Mouse (Mus musculus): ENCODE measurements around the gene Jph4. TPM values are rescaled to one million over a fixed set of nuclear protein-coding genes. Genes with fewer than 3 reads are reported as not detected.
A peak's percentile ranks its signal among the peaks of the same experiment; 100 is the strongest.

Gene Jph4
- polyA plus RNA-seq, 1 experiment = 3.6 TPM

DNA sequence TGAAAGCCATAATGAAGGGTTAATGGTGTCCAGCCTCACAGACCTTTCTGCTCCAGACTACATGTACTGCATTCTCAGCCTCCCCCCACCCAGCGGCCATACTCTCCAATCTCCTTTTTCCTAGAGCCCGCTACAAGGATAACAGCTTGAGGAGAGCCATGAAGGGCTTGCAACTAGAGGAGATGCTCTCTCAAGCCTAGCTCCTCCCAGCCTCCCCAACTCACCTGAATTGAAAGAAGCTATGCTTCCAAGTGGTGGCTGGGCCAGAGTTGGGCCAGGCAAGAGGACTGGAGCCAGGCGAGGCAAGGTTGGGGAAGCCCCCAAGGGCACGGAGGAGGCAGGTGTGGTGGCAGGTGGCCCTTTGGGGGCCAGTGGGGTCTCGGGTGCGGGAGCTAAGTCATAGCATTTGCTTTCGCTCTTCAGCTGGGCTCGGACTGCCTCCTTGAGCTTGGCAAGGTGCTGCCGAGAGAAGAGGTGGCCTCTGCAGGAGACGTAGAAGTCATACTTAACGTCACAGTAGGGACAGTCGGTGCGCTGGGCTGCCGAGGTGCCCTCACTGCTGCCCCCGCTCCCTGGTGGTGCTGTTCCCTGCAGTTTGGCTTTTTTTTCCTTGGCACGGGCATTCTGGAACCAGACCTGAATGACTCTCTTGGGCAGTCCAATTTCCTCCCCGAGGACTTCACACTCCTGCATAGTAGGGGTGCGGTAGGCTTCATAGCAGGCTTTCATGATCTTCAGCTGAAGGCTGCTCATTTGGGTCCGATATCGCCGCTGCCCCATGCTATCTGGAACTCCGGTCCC lies 53.0 kb downstream of the Jph4 start:
- peaks cover 11% of the 10 kb centered on the region for H3K36me3 ChIP-seq (ENCODE audit: control insufficient read depth, insufficient read depth, low read length, poor library complexity, severe bottlenecking)
- H3K9me3 ChIP-seq (replicated peaks; ENCODE audit: control insufficient read depth, insufficient read depth, low read length, poor library complexity, severe bottlenecking) = no peaks in the 10 kb centered on the region
- no peaks in the 10 kb centered on the region for H3K27me3 ChIP-seq (ENCODE audit: control insufficient read depth, insufficient read depth, low read length, poor library complexity, severe bottlenecking)
- H3K4me1 ChIP-seq (ENCODE audit: control insufficient read depth, insufficient read depth, low read length) = peaks cover 4% of the 10 kb centered on the region
- no peak overlapping the region for H3K27ac ChIP-seq (ENCODE audit: insufficient read depth, low read length)
- peak overlapping the region; percentile 12 for H3K9ac ChIP-seq (ENCODE audit: low read depth, poor library complexity, severe bottlenecking)
- no peak for TF ChIP-seq POLR2A (IDR thresholded peaks at IDR 0.05; ENCODE audit: insufficient read depth, low read length)
- TF ChIP-seq EP300 (IDR thresholded peaks at IDR 0.05; ENCODE audit: insufficient read depth, low read depth, low read length) = no peak
- no peak for TF ChIP-seq CTCF (IDR thresholded peaks at IDR 0.05; ENCODE audit: low read depth, low read length)
- H3K4me3 ChIP-seq (ENCODE audit: low read depth, low read length) = no peak overlapping the region

GRCm38 (mm10) chr14:55063117-55063516 lies 53.6 kb downstream of the Jph4 start:
- H3K9me3 ChIP-seq (replicated peaks; ENCODE audit: control insufficient read depth, insufficient read depth, low read length, poor library complexity, severe bottlenecking) = no peaks in the 10 kb centered on the region
- TF ChIP-seq CTCF (IDR thresholded peaks at IDR 0.05; ENCODE audit: low read depth, low read length) (no peak), EP300 (IDR thresholded peaks at IDR 0.05; ENCODE audit: insufficient read depth, low read depth, low read length) (no peak), POLR2A (IDR thresholded peaks at IDR 0.05; ENCODE audit: insufficient read depth, low read length) (no peak)
- no peak overlapping the region for H3K27ac ChIP-seq (ENCODE audit: insufficient read depth, low read length)
- peaks cover 9% of the 10 kb centered on the region for H3K36me3 ChIP-seq (ENCODE audit: control insufficient read depth, insufficient read depth, low read length, poor library complexity, severe bottlenecking)
- no peaks in the 10 kb centered on the region for H3K27me3 ChIP-seq (ENCODE audit: control insufficient read depth, insufficient read depth, low read length, poor library complexity, severe bottlenecking)
- no peak overlapping the region for H3K4me3 ChIP-seq (ENCODE audit: low read depth, low read length)
- no peak overlapping the region for H3K9ac ChIP-seq (ENCODE audit: low read depth, poor library complexity, severe bottlenecking)
- peaks cover 4% of the 10 kb centered on the region for H3K4me1 ChIP-seq (ENCODE audit: control insufficient read depth, insufficient read depth, low read length)

GRCm38 (mm10) chr14:55062626-55063025 lies 54.1 kb downstream of the Jph4 start:
- no peak overlapping the region for H3K9ac ChIP-seq (ENCODE audit: low read depth, poor library complexity, severe bottlenecking)
- no peaks in the 10 kb centered on the region for H3K9me3 ChIP-seq (replicated peaks; ENCODE audit: control insufficient read depth, insufficient read depth, low read length, poor library complexity, severe bottlenecking)
- TF ChIP-seq POLR2A (IDR thresholded peaks at IDR 0.05; ENCODE audit: insufficient read depth, low read length) (no peak), EP300 (IDR thresholded peaks at IDR 0.05; ENCODE audit: insufficient read depth, low read depth, low read length) (no peak), CTCF (IDR thresholded peaks at IDR 0.05; ENCODE audit: low read depth, low read length) (no peak)
- H3K27ac ChIP-seq (ENCODE audit: insufficient read depth, low read length) = no peak overlapping the region
- H3K4me1 ChIP-seq (ENCODE audit: control insufficient read depth, insufficient read depth, low read length) = peaks cover 4% of the 10 kb centered on the region
- no peak overlapping the region for H3K4me3 ChIP-seq (ENCODE audit: low read depth, low read length)
- H3K36me3 ChIP-seq (ENCODE audit: control insufficient read depth, insufficient read depth, low read length, poor library complexity, severe bottlenecking) = peaks cover 9% of the 10 kb centered on the region
- no peaks in the 10 kb centered on the region for H3K27me3 ChIP-seq (ENCODE audit: control insufficient read depth, insufficient read depth, low read length, poor library complexity, severe bottlenecking)

DNA sequence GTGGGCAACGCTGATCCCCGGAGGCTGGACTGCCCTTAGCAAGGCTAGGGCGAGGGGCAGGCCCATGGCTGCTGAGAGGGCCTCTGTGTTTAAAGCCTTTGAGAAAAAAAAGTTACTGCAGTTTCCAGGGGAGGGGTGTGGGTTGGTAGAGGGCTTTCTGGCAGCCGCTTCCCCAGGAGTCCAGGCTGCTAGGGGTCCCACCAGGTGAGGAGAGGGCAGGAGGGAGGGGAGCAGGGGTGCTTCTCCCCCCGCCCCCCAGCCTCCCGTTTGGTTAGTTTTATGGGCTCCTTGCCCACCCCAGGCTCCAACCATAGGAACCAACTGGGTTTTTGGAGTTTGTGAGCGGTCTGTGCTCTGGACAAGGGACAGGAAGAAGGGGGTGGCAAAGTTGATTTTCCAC lies 54.9 kb downstream of the Jph4 start:
- no peaks in the 10 kb centered on the region for H3K9me3 ChIP-seq (replicated peaks; ENCODE audit: control insufficient read depth, insufficient read depth, low read length, poor library complexity, severe bottlenecking)
- peaks cover 8% of the 10 kb centered on the region for H3K36me3 ChIP-seq (ENCODE audit: control insufficient read depth, insufficient read depth, low read length, poor library complexity, severe bottlenecking)
- TF ChIP-seq CTCF (IDR thresholded peaks at IDR 0.05; ENCODE audit: low read depth, low read length) = no peak
- no peak for TF ChIP-seq POLR2A (IDR thresholded peaks at IDR 0.05; ENCODE audit: insufficient read depth, low read length)
- no peak for TF ChIP-seq EP300 (IDR thresholded peaks at IDR 0.05; ENCODE audit: insufficient read depth, low read depth, low read length)
- no peaks in the 10 kb centered on the region for H3K27me3 ChIP-seq (ENCODE audit: control insufficient read depth, insufficient read depth, low read length, poor library complexity, severe bottlenecking)
- H3K27ac ChIP-seq (ENCODE audit: insufficient read depth, low read length) = no peak overlapping the region
- no peak overlapping the region for H3K4me3 ChIP-seq (ENCODE audit: low read depth, low read length)
- no peak overlapping the region for H3K9ac ChIP-seq (ENCODE audit: low read depth, poor library complexity, severe bottlenecking)
- peaks cover 4% of the 10 kb centered on the region for H3K4me1 ChIP-seq (ENCODE audit: control insufficient read depth, insufficient read depth, low read length)

- Histone ChIP-seq H3K36me3 (ENCODE audit: control insufficient read depth, insufficient read depth, low read length, poor library complexity, severe bottlenecking) (no peaks in the 10 kb centered on the region; the same call in 1 of the 2 replicates), H3K9ac (ENCODE audit: low read depth, poor library complexity, severe bottlenecking) (no peak overlapping the region), H3K4me3 (ENCODE audit: low read depth, low read length) (no peak overlapping the region), H3K4me1 (ENCODE audit: control insufficient read depth, insufficient read depth, low read length) (peaks cover 4% of the 10 kb centered on the region), H3K27ac (ENCODE audit: insufficient read depth, low read length) (0 out of 2 replicates have a peak overlapping the region, but pooled peaks have one; percentile 2), H3K9me3 (replicated peaks; ENCODE audit: control insufficient read depth, insufficient read depth, low read length, poor library complexity, severe bottlenecking) (no peaks in the 10 kb centered on the region), H3K27me3 (ENCODE audit: control insufficient read depth, insufficient read depth, low read length, poor library complexity, severe bottlenecking) (no peaks in the 10 kb centered on the region)
- TF ChIP-seq CTCF (IDR thresholded peaks at IDR 0.05; ENCODE audit: low read depth, low read length) (no peak), EP300 (IDR thresholded peaks at IDR 0.05; ENCODE audit: insufficient read depth, low read depth, low read length) (no peak), POLR2A (IDR thresholded peaks at IDR 0.05; ENCODE audit: insufficient read depth, low read length) (no peak)
These were observed 56.8 kb downstream of the Jph4 start for GRCm38 (mm10) chr14:55059931-55060330.

DNA sequence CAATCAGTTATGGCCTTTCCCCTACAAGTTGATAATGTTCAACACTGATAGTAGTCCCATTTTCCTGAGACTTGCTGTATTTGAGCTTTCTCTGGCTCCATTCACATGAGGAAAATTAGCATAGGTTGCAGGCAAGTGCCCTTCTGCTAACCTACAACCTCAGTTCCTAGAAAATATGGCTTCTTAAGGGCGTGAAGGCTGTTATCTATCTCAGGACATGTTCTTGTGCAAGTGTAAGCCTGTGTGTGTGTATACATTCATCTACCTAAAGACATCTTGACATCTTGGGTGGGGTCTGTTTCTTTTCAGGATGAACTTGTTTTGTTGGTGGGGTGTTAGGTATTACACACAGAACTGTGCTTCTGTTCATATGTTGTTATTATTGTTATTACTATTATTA lies 57.7 kb downstream of the Jph4 start:
- TF ChIP-seq POLR2A (IDR thresholded peaks at IDR 0.05; ENCODE audit: insufficient read depth, low read length) = no peak
- Histone ChIP-seq H3K27ac (ENCODE audit: insufficient read depth, low read length) (no peak overlapping the region), H3K4me1 (ENCODE audit: control insufficient read depth, insufficient read depth, low read length) (peaks cover 4% of the 10 kb centered on the region), H3K36me3 (ENCODE audit: control insufficient read depth, insufficient read depth, low read length, poor library complexity, severe bottlenecking) (no peaks in the 10 kb centered on the region; the same call in 1 of the 2 replicates), H3K27me3 (ENCODE audit: control insufficient read depth, insufficient read depth, low read length, poor library complexity, severe bottlenecking) (no peaks in the 10 kb centered on the region), H3K9me3 (replicated peaks; ENCODE audit: control insufficient read depth, insufficient read depth, low read length, poor library complexity, severe bottlenecking) (no peaks in the 10 kb centered on the region), H3K4me3 (ENCODE audit: low read depth, low read length) (no peak overlapping the region), H3K9ac (ENCODE audit: low read depth, poor library complexity, severe bottlenecking) (no peak overlapping the region)

Other genes with a start within 250 kb of the Jph4 start
- 12.1 and 16.8 TPM in 2 replicates for gene Homez, start 246.0 kb downstream of the Jph4 start, polyA plus RNA-seq (2011; ENCODE audit: insufficient read depth, insufficient read length, low read depth, missing spikeins)
- gene Ppp1r3e, start 239.4 kb downstream of the Jph4 start, polyA plus RNA-seq (2011; ENCODE audit: insufficient read depth, insufficient read length, low read depth, missing spikeins) = 4.2 and 6.3 TPM in 2 replicates
- 25.0 and 26.8 TPM in 2 replicates for gene Bcl2l2, start 233.6 kb downstream of the Jph4 start, polyA plus RNA-seq (2011; ENCODE audit: insufficient read depth, insufficient read length, low read depth, missing spikeins)
- not detected in 2 replicates for gene Gm20521, start 233.5 kb downstream of the Jph4 start, polyA plus RNA-seq (2011; ENCODE audit: insufficient read depth, insufficient read length, low read depth, missing spikeins)
- gene Pabpn1, start 224.4 kb downstream of the Jph4 start, polyA plus RNA-seq (2011; ENCODE audit: insufficient read depth, insufficient read length, low read depth, missing spikeins) = 317 and 318 TPM in 2 replicates
- gene Slc22a17, start 203.8 kb downstream of the Jph4 start, polyA plus RNA-seq (2011; ENCODE audit: insufficient read depth, insufficient read length, low read depth, missing spikeins) = 25.9 and 29.0 TPM in 2 replicates
- 48.3 and 55.8 TPM in 2 replicates for gene Efs, start 190.8 kb downstream of the Jph4 start, polyA plus RNA-seq (2011; ENCODE audit: insufficient read depth, insufficient read length, low read depth, missing spikeins)
- gene Il25, start 184.2 kb downstream of the Jph4 start, polyA plus RNA-seq (2011; ENCODE audit: insufficient read depth, insufficient read length, low read depth, missing spikeins) = 1.5 TPM in 1 of 2 replicates, not detected in the other
- gene Cmtm5, start 180.7 kb downstream of the Jph4 start, polyA plus RNA-seq (2011; ENCODE audit: insufficient read depth, insufficient read length, low read depth, missing spikeins) = not detected in 2 replicates
- 1.2 TPM in 1 of 2 replicates, not detected in the other for gene Myh6, start 150.0 kb downstream of the Jph4 start, polyA plus RNA-seq (2011; ENCODE audit: insufficient read depth, insufficient read length, low read depth, missing spikeins)
- not detected in 2 replicates for gene Gm17428, start 140.0 kb downstream of the Jph4 start, polyA plus RNA-seq (2011; ENCODE audit: insufficient read depth, insufficient read length, low read depth, missing spikeins)
- gene Myh7, start 122.3 kb downstream of the Jph4 start, polyA plus RNA-seq (2011; ENCODE audit: insufficient read depth, insufficient read length, low read depth, missing spikeins) = 3.1 TPM in 2 replicates
- gene Ngdn, start 101.5 kb downstream of the Jph4 start, polyA plus RNA-seq (2011; ENCODE audit: insufficient read depth, insufficient read length, low read depth, missing spikeins) = 52.7 and 55.2 TPM in 2 replicates
- 18.1 and 24.6 TPM in 2 replicates for gene Zfhx2, start 24.6 kb downstream of the Jph4 start, polyA plus RNA-seq (2011; ENCODE audit: insufficient read depth, insufficient read length, low read depth, missing spikeins)
- 6.9 and 8.6 TPM in 2 replicates for gene Thtpa, start 22.2 kb downstream of the Jph4 start, polyA plus RNA-seq (2011; ENCODE audit: insufficient read depth, insufficient read length, low read depth, missing spikeins)
- 20.6 and 23.9 TPM in 2 replicates for gene Ap1g2, start 10.3 kb downstream of the Jph4 start, polyA plus RNA-seq (2011; ENCODE audit: insufficient read depth, insufficient read length, low read depth, missing spikeins)
- not detected in 2 replicates for gene Dhrs2, start 105.1 kb upstream of the Jph4 start, polyA plus RNA-seq (2011; ENCODE audit: insufficient read depth, insufficient read length, low read depth, missing spikeins)